Mouse (Mus musculus): ENCODE results near the gene Bcl7c.
"Not testable (repeated sequence)": the region's sequence is repeated elsewhere in the genome, so short reads cannot be mapped to it uniquely, and the experiment has no call there.

Bcl7c gene

DNA sequence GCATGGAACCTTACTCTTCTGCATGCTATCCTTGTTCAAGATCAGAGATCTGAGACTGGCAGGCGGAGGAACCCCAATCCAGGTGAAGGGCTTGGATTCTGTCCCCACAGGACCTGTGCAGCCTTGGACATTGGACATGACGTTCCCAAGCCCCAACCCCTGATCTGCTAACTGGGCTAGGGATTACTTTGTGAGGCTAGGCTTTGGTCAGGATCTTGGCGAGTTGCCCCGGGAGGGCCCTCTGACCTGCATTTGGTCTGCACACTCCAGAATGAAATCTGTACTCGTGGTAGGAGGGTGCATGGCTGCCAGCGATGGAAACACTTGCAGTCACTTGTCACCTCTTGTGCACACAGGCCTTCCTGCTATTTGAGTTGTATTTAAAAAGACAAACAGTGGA, 45.8 kb downstream of the Bcl7c start:
- in situ Hi-C loops (cut with MboI; ENCODE audit: low pct_unique_long_range_greater_than_20kb in 1 of 2, low sequenced_read_pairs in 2 of 2, unreplicated experiment in 1 of 2), result no loop called here

DNA sequence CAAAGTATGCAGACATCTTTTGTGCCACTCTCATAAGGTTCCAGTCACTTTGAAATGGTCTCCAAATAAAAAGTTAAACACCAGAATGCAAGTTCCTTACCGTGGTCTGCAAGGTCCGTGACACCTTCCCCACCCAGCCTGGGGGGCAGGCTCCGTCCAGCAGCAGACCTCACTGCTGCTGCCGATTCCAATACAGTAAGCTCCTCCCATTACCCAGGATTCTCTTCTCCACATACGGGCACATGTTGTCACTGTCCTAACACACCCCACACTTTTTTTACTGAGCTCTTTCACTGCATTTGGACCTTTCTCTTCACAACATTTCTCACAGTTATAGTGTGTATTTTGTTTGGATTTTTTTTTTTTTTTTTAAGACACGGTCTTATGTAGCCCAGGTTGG, 46.9 kb downstream of the Bcl7c start:
- in situ Hi-C loops (cut with MboI; ENCODE audit: low pct_unique_long_range_greater_than_20kb in 1 of 2, low sequenced_read_pairs in 2 of 2, unreplicated experiment in 1 of 2), result no loop called here

- in situ Hi-C loops (cut with MboI; ENCODE audit: low pct_unique_long_range_greater_than_20kb in 1 of 2, low sequenced_read_pairs in 2 of 2, unreplicated experiment in 1 of 2), result no loop called here
Measured at GRCm38 (mm10) chr7:127660882-127661281, 47.9 kb downstream of the Bcl7c start.

DNA sequence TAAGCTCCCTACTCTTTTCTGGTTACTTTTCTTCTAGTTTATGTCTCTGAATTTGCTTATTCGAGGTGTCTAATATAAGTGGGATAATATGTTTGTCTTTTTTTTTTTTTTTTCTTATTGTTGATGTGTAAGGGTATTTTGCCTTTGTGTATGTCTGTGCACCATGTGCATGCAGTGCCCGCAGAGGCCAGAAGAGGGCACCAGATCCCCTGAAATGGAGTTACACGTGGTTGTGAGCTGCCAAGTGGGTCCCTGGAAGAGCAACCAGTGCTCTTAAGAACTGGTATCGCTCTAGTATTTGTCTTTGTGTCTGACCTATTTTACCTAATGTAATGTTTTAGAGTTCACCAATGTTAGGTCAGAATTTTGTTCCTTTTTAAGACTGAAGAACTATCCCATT, 51.8 kb downstream of the Bcl7c start:
- in situ Hi-C loops (cut with MboI; ENCODE audit: low pct_unique_long_range_greater_than_20kb in 1 of 2, low sequenced_read_pairs in 2 of 2, unreplicated experiment in 1 of 2), result loop anchor here in 1 of 2 experiments (5.0 kb wide), 1 partner anchor 100 kb away; no protein-coding TSS in a partner anchor

- in situ Hi-C loops (cut with MboI; ENCODE audit: low pct_unique_long_range_greater_than_20kb in 1 of 2, low sequenced_read_pairs in 2 of 2, unreplicated experiment in 1 of 2), result no loop called here
Measured at GRCm38 (mm10) chr7:127654318-127654717, 54.4 kb downstream of the Bcl7c start.

DNA sequence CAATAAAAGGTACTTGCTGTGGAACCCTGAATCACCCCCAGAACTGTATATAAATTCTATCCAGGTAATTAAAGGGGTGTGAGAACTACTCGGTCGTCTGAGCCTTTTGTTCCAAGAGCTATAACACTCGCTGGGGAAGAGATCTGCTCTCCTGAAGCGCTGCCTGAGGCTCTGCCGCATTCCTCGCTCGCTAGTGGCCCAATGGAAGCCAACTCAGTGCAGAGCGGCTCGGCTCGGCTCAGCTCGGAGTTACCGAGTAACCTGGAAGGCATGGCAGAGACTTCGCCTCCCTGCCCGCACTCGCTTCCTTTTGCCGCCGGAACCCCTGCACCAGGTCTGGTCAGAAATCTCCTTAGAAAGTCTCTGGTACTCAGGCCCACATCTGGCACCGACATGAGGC, 56.7 kb downstream of the Bcl7c start:
- in situ Hi-C loops (cut with MboI; ENCODE audit: low pct_unique_long_range_greater_than_20kb in 1 of 2, low sequenced_read_pairs in 2 of 2, unreplicated experiment in 1 of 2), result no loop called here

DNA sequence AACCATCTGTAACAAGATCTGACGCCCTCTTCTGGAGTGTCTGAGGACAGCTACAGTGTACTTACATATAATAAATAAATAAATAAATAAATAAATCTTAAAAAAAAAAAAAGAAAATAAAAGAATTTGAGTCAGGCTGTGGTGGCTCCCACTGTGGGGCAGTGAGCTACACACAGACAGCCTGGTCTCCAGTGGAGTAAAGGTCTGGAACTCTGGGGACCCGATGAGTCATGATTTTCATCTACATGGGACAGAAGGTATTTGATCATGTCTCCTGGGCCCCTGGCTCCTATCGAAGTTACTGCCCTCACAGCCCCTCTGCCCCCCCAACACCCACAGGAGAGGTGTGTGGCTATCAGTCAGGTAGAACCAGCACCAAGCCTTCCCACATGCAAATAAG, 57.1 kb downstream of the Bcl7c start:
- in situ Hi-C loops (cut with MboI; ENCODE audit: low pct_unique_long_range_greater_than_20kb in 1 of 2, low sequenced_read_pairs in 2 of 2, unreplicated experiment in 1 of 2), result no loop called here

DNA sequence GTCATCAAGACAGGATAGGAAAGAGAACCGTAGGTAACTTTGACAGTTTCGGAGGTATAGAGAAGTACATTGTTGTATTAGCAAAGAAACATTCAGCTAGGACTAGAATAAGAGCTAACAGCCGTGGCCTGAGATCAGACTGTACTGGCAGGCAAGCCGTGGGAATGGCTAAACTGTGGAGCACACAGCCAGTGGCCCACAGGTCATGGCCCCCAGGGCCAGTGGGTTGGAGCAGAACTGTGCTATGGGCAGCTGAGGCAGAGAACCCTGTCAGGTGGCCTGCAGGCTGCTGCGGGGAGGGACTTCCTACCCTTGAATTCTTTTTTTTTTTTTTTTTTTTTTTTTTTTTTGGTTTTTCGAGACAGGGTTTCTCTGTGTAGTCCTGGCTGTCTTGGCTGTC, 59.5 kb downstream of the Bcl7c start:
- in situ Hi-C loops (cut with MboI; ENCODE audit: low pct_unique_long_range_greater_than_20kb in 1 of 2, low sequenced_read_pairs in 2 of 2, unreplicated experiment in 1 of 2), result no loop called here

DNA sequence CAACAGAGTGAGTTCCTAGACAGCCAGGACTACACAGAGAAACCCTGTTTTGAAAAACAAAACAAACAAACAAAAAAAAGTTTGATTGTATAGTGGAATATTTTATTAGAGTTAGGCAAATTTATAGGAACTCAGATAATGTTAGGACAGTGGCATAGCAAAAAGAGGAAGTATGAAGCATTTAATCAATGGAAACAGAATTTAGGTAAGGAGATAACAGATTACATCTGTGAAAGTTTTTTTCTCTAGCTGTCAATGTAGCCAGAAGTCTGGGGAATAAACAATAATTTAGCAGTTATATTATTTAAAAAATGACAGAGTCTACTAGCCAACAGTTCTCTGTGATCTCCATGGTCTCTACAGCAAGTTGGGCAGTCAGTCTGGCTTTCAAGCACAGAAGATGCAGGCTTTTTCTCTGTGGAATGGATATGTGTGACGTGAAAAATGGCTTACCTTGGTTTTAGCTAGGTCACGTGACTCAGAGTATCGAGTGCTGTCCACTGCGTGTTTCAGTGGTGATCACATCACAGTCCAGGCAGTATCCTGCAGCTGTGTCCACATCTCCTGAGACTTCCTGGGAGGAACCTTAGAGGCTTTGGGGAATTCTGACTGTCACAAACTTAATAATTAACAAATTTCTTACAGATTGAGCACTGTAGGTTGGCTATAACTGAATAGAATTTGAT, 60.1 kb downstream of the Bcl7c start:
- in situ Hi-C loops (cut with MboI; ENCODE audit: low pct_unique_long_range_greater_than_20kb in 1 of 2, low sequenced_read_pairs in 2 of 2, unreplicated experiment in 1 of 2), result no loop called here

DNA sequence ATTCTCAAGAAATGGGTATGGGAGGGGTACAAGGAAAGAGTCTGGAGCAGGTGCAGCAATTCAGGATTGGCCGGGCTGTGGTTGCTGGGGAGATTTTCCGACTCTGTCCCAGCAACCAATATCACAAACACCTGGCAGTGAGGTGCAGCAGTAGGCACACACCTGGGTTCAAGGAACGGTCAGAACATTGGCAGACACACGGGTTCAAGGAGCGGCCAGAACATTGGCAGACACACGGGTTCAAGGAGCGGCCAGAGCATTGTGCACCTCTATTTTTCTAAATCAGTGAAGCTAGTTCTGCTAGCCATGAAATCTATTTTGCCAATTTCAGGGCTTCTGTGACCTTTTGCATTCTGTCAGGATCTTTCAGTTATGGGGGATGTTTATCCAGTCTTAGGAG, 61.2 kb downstream of the Bcl7c start:
- in situ Hi-C loops (cut with MboI; ENCODE audit: low pct_unique_long_range_greater_than_20kb in 1 of 2, low sequenced_read_pairs in 2 of 2, unreplicated experiment in 1 of 2), result not testable (repeated sequence)

GRCm38 (mm10) chr7:127646363-127646762, 62.4 kb downstream of the Bcl7c start:
- in situ Hi-C loops (cut with MboI; ENCODE audit: low pct_unique_long_range_greater_than_20kb in 1 of 2, low sequenced_read_pairs in 2 of 2, unreplicated experiment in 1 of 2), result no loop called here

GRCm38 (mm10) chr7:127642254-127642653, 66.5 kb downstream of the Bcl7c start:
- in situ Hi-C loops (cut with MboI; ENCODE audit: low pct_unique_long_range_greater_than_20kb in 1 of 2, low sequenced_read_pairs in 2 of 2, unreplicated experiment in 1 of 2), result no loop called here

DNA sequence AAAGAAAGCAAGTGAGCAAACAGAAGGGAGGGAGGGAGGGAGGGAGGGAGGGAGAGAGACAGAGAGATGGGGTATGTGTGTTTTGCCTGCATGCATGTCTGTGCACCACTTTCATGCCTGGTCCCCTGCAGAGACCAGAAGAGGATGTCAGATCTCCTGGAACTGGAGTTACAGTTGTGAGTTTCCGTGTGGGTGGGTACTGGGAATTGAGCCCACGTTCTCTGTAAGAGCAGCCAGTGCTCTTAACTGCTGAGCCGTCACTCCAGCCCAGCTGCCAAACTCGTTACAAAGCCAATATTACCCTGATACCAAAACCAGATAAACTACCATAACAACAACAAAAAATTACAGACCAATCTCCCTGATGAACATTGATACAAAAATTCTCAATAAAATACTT, 67.5 kb downstream of the Bcl7c start:
- in situ Hi-C loops (cut with MboI; ENCODE audit: low pct_unique_long_range_greater_than_20kb in 1 of 2, low sequenced_read_pairs in 2 of 2, unreplicated experiment in 1 of 2), result no loop called here

GRCm38 (mm10) chr7:127636963-127637362, 71.8 kb downstream of the Bcl7c start:
- in situ Hi-C loops (cut with MboI; ENCODE audit: low pct_unique_long_range_greater_than_20kb in 1 of 2, low sequenced_read_pairs in 2 of 2, unreplicated experiment in 1 of 2), result no loop called here

- in situ Hi-C loops (cut with MboI; ENCODE audit: low pct_unique_long_range_greater_than_20kb in 1 of 2, low sequenced_read_pairs in 2 of 2, unreplicated experiment in 1 of 2), result no loop called here
Measured at GRCm38 (mm10) chr7:127631416-127631815, 77.3 kb downstream of the Bcl7c start.

GRCm38 (mm10) chr7:127628646-127629045, 80.1 kb downstream of the Bcl7c start:
- in situ Hi-C loops (cut with MboI; ENCODE audit: low pct_unique_long_range_greater_than_20kb in 1 of 2, low sequenced_read_pairs in 2 of 2, unreplicated experiment in 1 of 2), result no loop called here

- in situ Hi-C loops (cut with MboI; ENCODE audit: low pct_unique_long_range_greater_than_20kb in 1 of 2, low sequenced_read_pairs in 2 of 2, unreplicated experiment in 1 of 2), result no loop called here
Measured at GRCm38 (mm10) chr7:127626471-127626870, 82.3 kb downstream of the Bcl7c start.

DNA sequence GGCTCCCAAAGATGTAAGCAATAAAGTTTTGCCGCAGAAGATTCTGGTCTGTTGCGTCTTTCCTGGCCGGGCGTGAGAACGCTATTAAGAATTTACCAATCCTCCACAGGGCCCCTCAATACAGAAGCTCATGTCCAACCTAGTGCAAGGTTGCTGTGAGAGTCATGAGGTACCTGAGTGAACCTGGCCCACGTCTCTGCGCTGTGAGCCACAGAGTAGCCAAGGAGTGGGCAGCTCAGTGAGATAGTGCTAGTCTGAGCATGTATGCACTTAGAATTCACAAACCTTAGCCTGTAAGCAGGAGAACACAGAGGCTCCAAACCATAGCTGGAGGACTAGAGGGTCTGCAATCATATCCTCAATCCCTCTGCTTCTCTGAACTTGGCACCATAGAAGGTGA, 82.7 kb downstream of the Bcl7c start:
- in situ Hi-C loops (cut with MboI; ENCODE audit: low pct_unique_long_range_greater_than_20kb in 1 of 2, low sequenced_read_pairs in 2 of 2, unreplicated experiment in 1 of 2), result no loop called here

- in situ Hi-C loops (cut with MboI; ENCODE audit: low pct_unique_long_range_greater_than_20kb in 1 of 2, low sequenced_read_pairs in 2 of 2, unreplicated experiment in 1 of 2), result not testable (repeated sequence)
Measured at GRCm38 (mm10) chr7:127618402-127618801, 90.3 kb downstream of the Bcl7c start.

GRCm38 (mm10) chr7:127617962-127618361, 90.8 kb downstream of the Bcl7c start:
- in situ Hi-C loops (cut with MboI; ENCODE audit: low pct_unique_long_range_greater_than_20kb in 1 of 2, low sequenced_read_pairs in 2 of 2, unreplicated experiment in 1 of 2), result no loop called here

DNA sequence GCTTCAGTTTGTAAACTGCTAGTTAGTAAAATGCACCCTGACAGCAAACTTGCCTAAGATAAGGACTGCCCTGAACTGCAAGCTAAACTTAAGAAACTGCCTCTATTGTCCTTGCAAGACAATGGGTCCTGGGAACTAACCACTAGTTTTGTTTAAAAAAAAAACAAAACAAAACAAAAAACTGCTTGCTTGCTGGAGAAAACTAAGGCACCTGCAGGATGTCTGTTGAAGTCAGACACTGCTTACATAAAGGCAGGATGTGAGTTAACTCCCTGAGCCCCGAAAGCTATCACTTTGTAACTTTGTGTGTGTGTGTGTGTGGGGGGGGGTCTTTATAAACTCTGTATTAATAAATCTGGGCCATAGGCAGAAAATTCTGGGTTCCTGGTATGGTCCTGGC, 91.9 kb downstream of the Bcl7c start:
- in situ Hi-C loops (cut with MboI; ENCODE audit: low pct_unique_long_range_greater_than_20kb in 1 of 2, low sequenced_read_pairs in 2 of 2, unreplicated experiment in 1 of 2), result no loop called here

All from mouse embryonic stem cell (cell line).